Mouse (Mus musculus): ENCODE data around the gene Tmem248.
A peak's percentile ranks its signal among the peaks of the same experiment; 100 is the strongest.

Tmem248 gene

GRCm38 (mm10) chr5:130216781-130217180 lies at the start of gene Tmem248:
TSS of gene Tmem248 (plus strand) at chr5:130217081.
- no peak for DNase-seq

- no peak for DNase-seq
These were observed 47.8 kb upstream of the Tmem248 start for GRCm38 (mm10) chr5:130169109-130169508.

DNA sequence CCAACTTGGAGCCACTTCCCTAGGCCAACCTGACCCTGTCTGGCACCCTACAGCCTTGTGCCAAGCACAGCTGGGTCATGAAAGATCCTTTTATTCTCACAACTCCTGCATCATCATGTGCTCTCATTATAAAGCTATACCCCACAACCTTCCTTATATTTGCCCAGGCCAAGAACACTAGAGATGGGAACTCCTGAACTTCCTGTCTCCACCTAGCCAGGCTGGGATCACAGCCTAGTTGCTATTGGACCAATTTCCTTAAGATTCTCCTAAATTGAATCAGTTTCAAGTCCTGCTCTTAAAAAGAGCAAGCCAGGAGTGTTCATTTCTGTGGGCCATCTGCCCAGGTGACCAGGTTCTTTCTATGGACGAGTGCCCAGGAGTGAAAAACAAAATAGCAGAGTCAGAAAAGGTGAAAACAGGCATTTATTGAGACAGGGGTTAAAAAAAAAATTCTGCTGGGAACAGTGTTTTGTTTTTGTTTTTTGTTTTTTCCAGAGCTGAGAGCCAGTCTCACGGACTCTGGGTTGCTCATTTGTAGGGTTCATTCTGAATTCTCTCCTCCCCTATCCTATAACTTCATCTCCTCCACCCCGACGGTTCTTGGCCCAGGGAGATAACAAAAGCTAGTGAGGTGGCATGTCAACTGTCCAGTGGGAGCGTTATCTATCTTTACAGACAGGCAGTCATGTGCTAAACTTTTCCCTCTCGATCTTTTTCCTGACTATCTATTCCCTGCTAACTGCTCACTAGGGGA lies 46.0 kb upstream of the Tmem248 start:
- DNase-seq, result no peak

DNA sequence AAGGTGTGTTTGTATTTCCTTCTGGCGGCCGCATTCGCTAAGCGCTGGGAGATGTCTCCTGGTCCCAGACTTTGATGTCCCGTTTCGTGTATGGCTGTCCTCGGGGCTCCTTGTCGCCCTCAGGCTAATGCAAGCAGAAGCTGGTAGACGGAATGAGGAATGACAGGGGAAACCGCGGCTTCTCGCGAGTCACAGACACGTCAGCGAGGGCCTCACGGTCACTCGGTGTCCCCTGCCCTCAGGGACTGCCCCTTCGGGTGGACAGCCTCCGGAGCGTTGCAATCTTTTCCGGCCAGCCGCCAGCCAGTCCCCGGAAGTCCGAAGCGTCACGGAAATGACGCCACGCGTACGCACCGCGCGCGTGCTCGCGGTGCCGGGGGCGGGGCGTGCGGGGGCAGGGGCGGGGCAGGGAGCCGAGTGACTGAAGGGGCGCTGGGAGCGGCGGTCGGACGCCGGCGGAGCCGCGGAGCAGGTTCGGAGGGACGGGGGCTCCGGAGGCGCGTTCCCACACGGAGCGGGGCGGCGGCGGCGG lies 45.4 kb upstream of the Tmem248 start, which contains the start of gene Rabgef1:
Gene Rabgef1, plus strand, starts transcription at position 376 of the 532 bp plus-strand sequence.
- DNase-seq, result peak; percentile 91 to 94

GRCm38 (mm10) chr5:130171956-130172601 lies 44.8 kb upstream of the Tmem248 start:
- peak; percentile 61 to 67 for DNase-seq

DNA sequence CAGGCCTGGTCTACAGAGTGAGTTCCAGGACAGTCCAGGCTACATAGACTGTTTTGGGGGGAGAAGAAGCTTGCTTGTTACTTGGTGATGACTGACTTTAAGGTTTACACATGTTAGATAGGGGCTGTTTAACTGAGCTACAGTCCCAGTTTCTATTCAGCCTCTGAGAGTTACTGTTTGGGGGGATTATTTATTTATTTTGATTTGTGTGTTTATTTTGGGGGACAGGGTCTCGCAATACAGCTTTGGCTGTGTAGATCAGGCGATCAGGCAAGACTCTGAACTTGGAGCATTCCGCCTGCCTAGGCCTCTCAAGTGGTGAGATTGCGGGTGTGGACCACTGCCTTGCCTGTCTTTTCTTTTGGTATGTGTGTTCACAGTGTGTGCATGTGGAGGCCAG lies 43.9 kb upstream of the Tmem248 start:
- no peak for DNase-seq

- DNase-seq, result no peak
These were observed 39.0 kb upstream of the Tmem248 start for GRCm38 (mm10) chr5:130177871-130178270.

GRCm38 (mm10) chr5:130180362-130180761 lies 36.5 kb upstream of the Tmem248 start:
- DNase-seq, result no peak

DNA sequence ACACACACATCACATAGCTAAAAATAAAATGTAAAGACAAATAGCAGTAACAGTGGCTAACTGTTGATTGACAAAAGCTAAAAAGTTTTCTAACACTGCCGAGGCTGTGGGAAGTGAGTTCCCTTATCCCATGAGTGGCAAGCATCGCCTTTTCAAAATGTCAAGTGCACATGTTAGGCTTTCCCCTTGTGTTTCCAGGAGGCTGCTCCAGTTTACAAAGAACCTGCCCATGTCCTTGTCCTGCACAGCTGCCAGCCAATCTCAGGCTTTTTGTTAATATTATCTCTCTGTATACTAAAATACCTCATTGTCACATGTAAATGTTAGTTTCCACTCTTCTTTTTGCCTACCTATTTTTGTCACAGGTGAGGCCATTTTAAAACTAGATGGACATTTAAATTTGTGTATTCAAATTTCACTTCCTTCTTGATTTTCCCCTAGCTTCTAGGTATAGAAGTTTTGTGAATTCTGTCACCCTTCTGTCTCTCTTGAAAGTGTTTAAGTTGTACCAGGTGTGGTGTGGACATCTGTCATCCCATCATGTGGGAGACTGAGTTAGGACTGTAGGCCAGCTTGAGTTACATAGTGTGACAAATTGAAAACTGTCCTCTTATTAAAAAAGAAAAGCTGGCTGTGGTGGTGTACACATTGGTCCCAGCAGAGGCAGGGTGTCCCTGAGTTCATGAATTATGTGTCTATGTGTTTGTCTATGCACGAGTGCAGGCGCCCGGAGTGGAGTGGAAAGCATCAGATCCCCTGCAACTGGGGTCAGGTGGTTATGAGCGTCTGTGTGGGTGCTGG lies 34.9 kb upstream of the Tmem248 start:
- peak; percentile 37 to 46 for DNase-seq

DNA sequence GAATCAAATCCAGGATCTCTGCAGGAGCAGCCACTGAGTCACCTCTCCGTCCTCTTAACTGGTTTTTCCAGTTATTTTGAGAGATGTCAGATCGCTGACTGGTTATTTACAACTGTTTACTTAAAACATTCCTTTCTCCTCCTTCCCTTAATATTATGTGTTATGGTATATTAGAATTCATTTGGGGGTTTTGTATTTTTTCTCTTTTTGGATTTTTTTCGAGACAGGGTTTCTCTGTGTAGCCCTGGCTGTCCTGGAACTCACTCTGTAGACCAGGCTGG lies 34.4 kb upstream of the Tmem248 start:
- no peak for DNase-seq

DNA sequence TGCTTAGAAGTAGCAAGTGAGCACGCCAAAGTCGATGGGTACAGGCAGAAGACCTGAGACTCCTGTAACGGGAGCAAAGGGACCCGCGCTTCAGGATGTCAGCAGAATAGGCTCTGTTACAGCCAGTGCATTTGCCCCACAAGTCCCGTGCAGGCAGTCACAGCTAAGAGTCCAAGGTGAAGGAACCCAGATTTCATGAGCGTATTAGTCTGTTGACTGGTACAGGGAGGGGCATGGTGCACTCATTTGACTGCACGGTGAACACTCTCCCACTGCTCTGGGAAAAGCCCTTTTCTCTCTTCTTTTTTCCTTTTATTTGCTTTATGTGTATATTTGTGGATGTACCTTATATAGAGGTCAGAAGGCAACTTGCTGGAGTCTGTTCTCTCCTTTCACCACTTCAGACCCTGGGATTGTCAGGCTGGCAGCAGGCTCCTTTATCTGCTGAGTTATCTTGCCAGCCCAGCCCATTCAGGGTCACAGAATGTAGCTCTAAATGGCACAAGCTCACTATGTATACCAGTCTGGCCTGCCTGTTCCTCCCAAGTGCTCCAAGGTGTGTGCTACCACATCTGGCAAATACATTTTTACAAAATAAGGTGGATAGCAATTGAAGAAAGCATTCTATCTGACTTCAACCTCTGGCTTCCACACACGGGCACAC lies 32.6 kb upstream of the Tmem248 start:
- no peak for DNase-seq

DNA sequence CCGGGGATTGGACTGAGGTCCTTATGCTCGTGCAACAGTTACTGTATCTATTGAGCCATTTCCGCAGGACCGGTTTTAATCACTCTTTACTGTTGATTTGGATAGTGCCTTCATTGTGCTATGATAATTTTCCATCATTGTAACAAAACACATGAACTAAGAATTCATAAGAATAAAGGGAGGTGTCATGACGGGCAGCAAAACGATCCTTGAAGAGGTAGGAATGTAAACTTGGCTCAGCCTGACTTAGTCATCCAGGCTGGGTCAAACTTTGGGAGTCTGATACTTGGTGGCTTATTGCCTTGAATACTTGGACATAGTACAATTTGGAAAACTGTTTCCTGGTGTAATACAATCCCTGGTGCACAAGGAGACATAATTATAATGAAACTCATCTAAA lies 31.6 kb upstream of the Tmem248 start:
- no peak for DNase-seq

GRCm38 (mm10) chr5:130187383-130187782 lies 29.5 kb upstream of the Tmem248 start:
- no peak for DNase-seq

DNA sequence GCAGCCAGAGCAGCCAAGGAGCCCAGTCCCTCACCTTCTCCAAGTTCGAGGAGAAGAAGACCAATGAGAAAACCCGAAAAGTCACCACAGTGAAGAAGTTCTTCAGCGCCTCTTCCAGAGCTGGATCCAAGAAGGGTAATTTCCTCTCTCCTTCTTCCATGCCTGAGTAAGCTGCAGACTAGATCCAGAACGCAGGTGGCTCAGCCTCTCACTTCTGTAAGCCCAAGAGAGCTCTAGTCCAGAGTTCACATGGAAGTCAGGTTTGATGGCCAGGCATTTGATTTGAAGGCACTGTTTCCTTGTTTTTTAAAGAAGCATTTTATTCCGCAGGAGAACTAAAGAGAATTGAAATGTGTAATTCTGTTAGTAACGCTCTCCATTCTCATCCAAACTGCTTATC lies 26.0 kb upstream of the Tmem248 start:
- no peak for DNase-seq

GRCm38 (mm10) chr5:130191865-130192264 lies 25.0 kb upstream of the Tmem248 start:
- no peak for DNase-seq

- DNase-seq, result no peak
These were observed 24.4 kb upstream of the Tmem248 start for GRCm38 (mm10) chr5:130192356-130192944.

DNA sequence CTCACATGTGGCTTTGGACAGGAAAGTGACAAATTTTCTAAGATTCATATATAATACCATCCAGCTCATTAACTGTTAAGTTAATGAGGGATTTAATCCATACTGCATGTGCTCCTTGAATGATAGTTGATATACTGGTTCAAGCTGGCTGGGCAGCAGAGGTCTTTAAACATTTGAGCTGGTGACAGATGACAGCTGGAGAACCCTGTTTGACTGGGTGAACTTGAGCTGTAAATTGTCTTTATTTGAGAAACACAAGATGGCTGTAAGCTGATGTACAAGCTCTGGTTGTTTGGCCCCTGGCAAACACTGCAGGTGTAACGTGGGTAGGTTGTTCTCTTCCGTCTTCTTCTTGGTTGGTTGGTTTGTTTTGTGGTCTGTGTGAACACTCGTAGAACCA lies 23.1 kb upstream of the Tmem248 start:
- no peak for DNase-seq

- DNase-seq, result no peak
These were observed 20.6 kb upstream of the Tmem248 start for GRCm38 (mm10) chr5:130196307-130196706.

DNA sequence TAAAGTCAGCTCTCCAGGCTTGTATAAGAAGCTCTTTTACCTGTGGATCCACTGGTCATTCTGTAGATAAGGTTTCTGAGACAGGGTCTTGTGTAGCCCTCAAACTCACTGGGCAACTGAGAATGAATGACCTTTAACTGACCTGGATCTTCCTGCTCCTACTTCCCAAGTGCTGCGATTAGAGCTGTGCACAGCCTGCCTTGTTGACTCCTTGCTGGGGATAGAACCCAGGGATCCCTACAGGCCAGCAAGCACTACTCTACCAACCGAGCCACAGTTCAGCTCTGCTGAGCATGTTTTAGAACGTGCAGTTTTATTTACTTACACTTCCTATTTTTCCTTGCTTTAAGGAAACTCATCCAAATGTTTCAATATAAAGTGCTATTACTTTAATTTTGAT lies 19.4 kb upstream of the Tmem248 start:
- no peak for DNase-seq

GRCm38 (mm10) chr5:130197981-130198380 lies 18.9 kb upstream of the Tmem248 start:
- DNase-seq, result no peak

GRCm38 (mm10) chr5:130200233-130201029 lies 16.4 kb upstream of the Tmem248 start:
- no peak for DNase-seq

- DNase-seq, result no peak
These were observed 12.9 kb upstream of the Tmem248 start for GRCm38 (mm10) chr5:130203948-130204347.

All from B cell, adult 2 months (primary cell).